Mouse (Mus musculus) lung, embryonic 15.5 days (tissue): ENCODE data around the gene Tbc1d23. TPM values are rescaled to one million over a fixed set of nuclear protein-coding genes. Genes with fewer than 3 reads are reported as not detected.
A peak's percentile ranks its signal among the peaks of the same experiment; 100 is the strongest.

Source experiments
- ATAC-seq: fragments of 200-750 bp; cut with Nextera tagmentation; 2 replicates; pipeline ENCODE4 v1.8.0; 2017; ENCODE audit warnings: moderate number of reproducible peaks, borderline replicate concordance; ENCODE audit not compliant: low FRiP score, low TSS enrichment; ENCODE audit errors: extremely low read depth
- H3K27ac ChIP-seq: fragments of 300-500 bp; sonication (generic); 2 replicates; pipeline ENCODE4 v1.5.1; 2015; ENCODE audit warnings: moderate library complexity, mild to moderate bottlenecking, inconsistent platforms
- H3K27me3 ChIP-seq: fragments of 300-500 bp; sonication (generic); 2 replicates; pipeline ENCODE4 v1.6.1; 2015; ENCODE audit warnings: inconsistent platforms
- H3K36me3 ChIP-seq: fragments of 300-500 bp; sonication (generic); 2 replicates; pipeline ENCODE4 v1.6.1; 2015; ENCODE audit warnings: inconsistent platforms
- H3K4me1 ChIP-seq: fragments of 300-500 bp; sonication (generic); 2 replicates; pipeline ENCODE4 v1.6.1; 2015; ENCODE audit warnings: inconsistent platforms
- H3K4me2 ChIP-seq: fragments of 300-500 bp; sonication (generic); 2 replicates; pipeline ENCODE4 v1.6.1; 2015; ENCODE audit warnings: inconsistent platforms, mild to moderate bottlenecking, moderate library complexity
- H3K4me3 ChIP-seq: fragments of 300-500 bp; sonication (generic); 2 replicates; pipeline ENCODE4 v1.5.1; 2015; ENCODE audit warnings: mild to moderate bottlenecking, inconsistent platforms
- H3K9ac ChIP-seq: fragments of 300-500 bp; sonication (generic); 2 replicates; pipeline ENCODE4 v1.6.1; 2015; ENCODE audit warnings: inconsistent platforms
- H3K9me3 ChIP-seq: fragments of 300-500 bp; sonication (generic); 2 replicates; pipeline ENCODE4 v1.6.1; 2016; ENCODE audit warnings: inconsistent platforms
- WGBS: fragments of 180-500 bp; shearing (Covaris S2); methylation state at CpG from one replicate; pipeline ENCODE4 v1.1.7; 2015; 5-methylcytosine and 5-hydroxymethylcytosine counted together
- polyA plus RNA-seq: library from polyadenylated mRNA; unstranded; fragments of >200 nt; fragmentation: Nextera tagmentation; extraction: Ambion mirVana; gene quantifications from 2 replicates; pipeline ENCODE4 v1.2.1, GENCODE M21; 2015

Tbc1d23 gene
- polyA plus RNA-seq, 1 experiment from 2014 or later: 22.5 TPM

GRCm38 (mm10) chr16:57157076-57157475 lies 74.2 kb downstream of the Tbc1d23 start:
- peaks cover 41% of the 10 kb centered on the region for H3K36me3 ChIP-seq
- H3K27me3 ChIP-seq: no peaks in the 10 kb centered on the region
- no peak overlapping the region for H3K9ac ChIP-seq
- 85% methylated on average over 4 of the region's 4 CpGs for WGBS
- no peak overlapping the region for H3K27ac ChIP-seq
- ATAC-seq: no peak
- H3K4me3 ChIP-seq: no peak overlapping the region
- no peaks in the 10 kb centered on the region for H3K9me3 ChIP-seq
- no peak overlapping the region for H3K4me2 ChIP-seq
- no peaks in the 10 kb centered on the region for H3K4me1 ChIP-seq

- H3K36me3 ChIP-seq: peaks cover 46% of the 10 kb centered on the region
- no peaks in the 10 kb centered on the region for H3K4me1 ChIP-seq
- no peak overlapping the region for H3K9ac ChIP-seq
- no peaks in the 10 kb centered on the region for H3K9me3 ChIP-seq
- no peak overlapping the region for H3K4me3 ChIP-seq
- H3K27ac ChIP-seq: no peak overlapping the region
- no peak overlapping the region for H3K4me2 ChIP-seq
- H3K27me3 ChIP-seq: no peaks in the 10 kb centered on the region
- no peak for ATAC-seq
Measured at GRCm38 (mm10) chr16:57155899-57156298, 75.4 kb downstream of the Tbc1d23 start.

GRCm38 (mm10) chr16:57151437-57151836 lies 79.9 kb downstream of the Tbc1d23 start:
- Histone ChIP-seq H3K9ac (no peak overlapping the region), H3K36me3 (peaks cover 45% of the 10 kb centered on the region), H3K4me2 (no peak overlapping the region), H3K9me3 (no peaks in the 10 kb centered on the region), H3K27ac (no peak overlapping the region), H3K4me3 (no peak overlapping the region), H3K4me1 (no peaks in the 10 kb centered on the region), H3K27me3 (no peaks in the 10 kb centered on the region)
- WGBS: 94% methylated on average over 4 of the region's 4 CpGs
- ATAC-seq: no peak

GRCm38 (mm10) chr16:57144741-57145140 lies 86.6 kb downstream of the Tbc1d23 start:
- Histone ChIP-seq H3K9ac (no peak overlapping the region), H3K4me1 (no peaks in the 10 kb centered on the region), H3K27me3 (no peaks in the 10 kb centered on the region), H3K4me2 (no peak overlapping the region), H3K4me3 (no peak overlapping the region), H3K36me3 (peaks cover 49% of the 10 kb centered on the region), H3K27ac (no peak overlapping the region), H3K9me3 (no peaks in the 10 kb centered on the region)
- 91% methylated on average over 5 of the region's 5 CpGs for WGBS
- ATAC-seq: no peak

- no peak for ATAC-seq
- no peak overlapping the region for H3K4me3 ChIP-seq
- peaks cover 29% of the 10 kb centered on the region for H3K36me3 ChIP-seq
- H3K9ac ChIP-seq: no peak overlapping the region
- H3K27ac ChIP-seq: no peak overlapping the region
- no peaks in the 10 kb centered on the region for H3K4me1 ChIP-seq
- no peaks in the 10 kb centered on the region for H3K27me3 ChIP-seq
- no peak overlapping the region for H3K4me2 ChIP-seq
- WGBS: 89% methylated on average over 6 of the region's 6 CpGs
- no peaks in the 10 kb centered on the region for H3K9me3 ChIP-seq
Measured at GRCm38 (mm10) chr16:57133611-57134010, 97.7 kb downstream of the Tbc1d23 start.

- no peaks in the 10 kb centered on the region for H3K4me1 ChIP-seq
- H3K27me3 ChIP-seq: no peaks in the 10 kb centered on the region
- no peak overlapping the region for H3K4me3 ChIP-seq
- H3K9ac ChIP-seq: no peak overlapping the region
- H3K9me3 ChIP-seq: no peaks in the 10 kb centered on the region
- no peak overlapping the region for H3K27ac ChIP-seq
- no peak for ATAC-seq
- H3K4me2 ChIP-seq: no peak overlapping the region
- H3K36me3 ChIP-seq: peaks cover 23% of the 10 kb centered on the region
- WGBS: 37% methylated on average over 1 of the region's 1 CpGs
Measured at GRCm38 (mm10) chr16:57132326-57132725, 99.0 kb downstream of the Tbc1d23 start.

- H3K9ac ChIP-seq: no peak overlapping the region
- no peak for ATAC-seq
- no peak overlapping the region for H3K27ac ChIP-seq
- H3K27me3 ChIP-seq: no peaks in the 10 kb centered on the region
- WGBS: 80% methylated on average over 4 of the region's 4 CpGs
- no peak overlapping the region for H3K4me2 ChIP-seq
- H3K4me1 ChIP-seq: no peaks in the 10 kb centered on the region
- H3K9me3 ChIP-seq: no peaks in the 10 kb centered on the region
- H3K36me3 ChIP-seq: peaks cover 17% of the 10 kb centered on the region
- H3K4me3 ChIP-seq: no peak overlapping the region
Measured at GRCm38 (mm10) chr16:57131544-57131943, 99.8 kb downstream of the Tbc1d23 start.

GRCm38 (mm10) chr16:57130752-57131400 lies 100.4 kb downstream of the Tbc1d23 start:
- no peaks in the 10 kb centered on the region for H3K27me3 ChIP-seq
- H3K4me1 ChIP-seq: no peaks in the 10 kb centered on the region
- ATAC-seq: no peak
- no peak overlapping the region for H3K4me3 ChIP-seq
- H3K27ac ChIP-seq: no peak overlapping the region
- no peak overlapping the region for H3K4me2 ChIP-seq
- H3K9me3 ChIP-seq: no peaks in the 10 kb centered on the region
- H3K9ac ChIP-seq: no peak overlapping the region
- peaks cover 12% of the 10 kb centered on the region for H3K36me3 ChIP-seq
- 82% methylated on average over 3 of the region's 3 CpGs for WGBS

GRCm38 (mm10) chr16:57127825-57128224 lies 103.5 kb downstream of the Tbc1d23 start:
- no peaks in the 10 kb centered on the region for H3K36me3 ChIP-seq
- no peak for ATAC-seq
- H3K4me2 ChIP-seq: no peak overlapping the region
- H3K9me3 ChIP-seq: no peaks in the 10 kb centered on the region
- no peak overlapping the region for H3K4me3 ChIP-seq
- peaks cover 11% of the 10 kb centered on the region for H3K4me1 ChIP-seq
- H3K9ac ChIP-seq: no peak overlapping the region
- WGBS: 73% methylated on average over 2 of the region's 2 CpGs
- no peaks in the 10 kb centered on the region for H3K27me3 ChIP-seq
- no peak overlapping the region for H3K27ac ChIP-seq

GRCm38 (mm10) chr16:57126268-57126667 lies 105.0 kb downstream of the Tbc1d23 start:
- no peak overlapping the region for H3K4me3 ChIP-seq
- no peaks in the 10 kb centered on the region for H3K36me3 ChIP-seq
- 59% methylated on average over 4 of the region's 4 CpGs for WGBS
- no peaks in the 10 kb centered on the region for H3K9me3 ChIP-seq
- H3K4me1 ChIP-seq: peaks cover 14% of the 10 kb centered on the region
- no peaks in the 10 kb centered on the region for H3K27me3 ChIP-seq
- H3K9ac ChIP-seq: no peak overlapping the region
- H3K27ac ChIP-seq: no peak overlapping the region
- no peak for ATAC-seq
- H3K4me2 ChIP-seq: no peak overlapping the region

GRCm38 (mm10) chr16:57122682-57123445 lies 108.4 kb downstream of the Tbc1d23 start:
- no peak for ATAC-seq
- no peaks in the 10 kb centered on the region for H3K27me3 ChIP-seq
- H3K27ac ChIP-seq: no peak overlapping the region
- H3K4me3 ChIP-seq: peak overlapping the region; percentile 86
- peaks cover 14% of the 10 kb centered on the region for H3K4me1 ChIP-seq
- 32% methylated on average over 6 of the region's 6 CpGs for WGBS
- peak overlapping the region; percentile 93 for H3K9ac ChIP-seq
- H3K4me2 ChIP-seq: peak overlapping the region; percentile 62
- H3K9me3 ChIP-seq: no peaks in the 10 kb centered on the region
- H3K36me3 ChIP-seq: no peaks in the 10 kb centered on the region

- H3K27me3 ChIP-seq: no peaks in the 10 kb centered on the region
- peak overlapping the region; percentile 93 for H3K9ac ChIP-seq
- no peaks in the 10 kb centered on the region for H3K36me3 ChIP-seq
- peak overlapping the region; percentile 86 for H3K4me3 ChIP-seq
- H3K4me1 ChIP-seq: peaks cover 14% of the 10 kb centered on the region
- peak; percentile 24 for ATAC-seq
- H3K9me3 ChIP-seq: no peaks in the 10 kb centered on the region
- H3K4me2 ChIP-seq: peak overlapping the region; percentile 62
- peak overlapping the region; percentile 92 for H3K27ac ChIP-seq
- WGBS: under 1% methylated on average over 59 of the region's 59 CpGs
Measured at GRCm38 (mm10) chr16:57121816-57122415, 109.4 kb downstream of the Tbc1d23 start.
